Mouse (Mus musculus) myocyte (in vitro differentiated cells): ENCODE data around the gene Cacna1e.

Source experiments
- MAX ChIP-seq: IDR thresholded peaks from one replicate; pipeline ENCODE4 v1.6.1; 2011; ENCODE audit warnings: low read depth, mild to moderate bottlenecking, control low read depth
- MYOD1 ChIP-seq, 3 experiments: IDR thresholded peaks; one replicate each; pipeline ENCODE4 v1.6.1; 2011; ENCODE audit warnings: control low read depth in 2 of 3, low read depth in 2 of 3, mild to moderate bottlenecking in 2 of 3, moderate library complexity in 1 of 3; ENCODE audit not compliant: insufficient read length in 2 of 3, control insufficient read depth in 1 of 3
- POLR2A ChIP-seq: IDR thresholded peaks from one replicate; pipeline ENCODE4 v1.6.1; 2011; ENCODE audit warnings: low read depth, mild to moderate bottlenecking, control low read depth, moderate library complexity; ENCODE audit not compliant: insufficient read length
- REST ChIP-seq: IDR thresholded peaks from one replicate; pipeline ENCODE4 v1.6.1; 2011; ENCODE audit warnings: mild to moderate bottlenecking, control low read depth, moderate library complexity; ENCODE audit not compliant: insufficient read depth, insufficient read length
- SRF ChIP-seq: IDR thresholded peaks from one replicate; pipeline ENCODE4 v1.6.1; 2011; ENCODE audit warnings: low read depth; ENCODE audit not compliant: control insufficient read depth, insufficient read length

DNA sequence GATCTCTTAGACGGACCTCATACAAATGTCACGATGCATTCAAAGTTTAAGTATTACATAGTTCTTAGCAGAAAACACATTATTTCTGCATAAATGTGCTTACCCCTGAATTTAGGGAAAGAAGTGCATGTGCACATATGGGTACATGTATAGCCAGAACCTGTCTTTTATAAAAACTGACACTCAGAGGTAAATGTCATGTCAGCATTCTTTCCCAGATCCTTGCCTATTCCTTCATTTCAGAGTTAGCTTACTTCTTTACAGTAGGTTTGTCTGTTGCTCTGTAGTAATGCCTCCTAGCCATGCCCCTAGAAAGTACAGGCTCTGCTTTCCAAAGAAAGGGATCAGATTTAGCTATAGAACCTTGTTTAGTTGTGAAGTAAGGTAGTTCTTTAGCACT lies 369.0 kb downstream of the Cacna1e start:
- TF ChIP-seq POLR2A: no peak
- TF ChIP-seq MYOD1 (IDR thresholded peaks at IDR 0.05; ENCODE audit: control insufficient read depth in 1 of 3, insufficient read length in 2 of 3, low read depth in 2 of 3): no peak
- no peak for TF ChIP-seq MAX
- no peak for TF ChIP-seq SRF
- TF ChIP-seq REST: no peak
